Mouse (Mus musculus) lung, embryonic 14.5 days (tissue): ENCODE data around the gene Map3k9. TPM values are rescaled to one million over a fixed set of nuclear protein-coding genes. Genes with fewer than 3 reads are reported as not detected.

Source experiments
- ATAC-seq: fragments of 200-750 bp; cut with Nextera tagmentation; 2 replicates; pipeline ENCODE4 v1.8.0; 2017; ENCODE audit warnings: mild to moderate bottlenecking, moderate TSS enrichment, moderate library complexity; ENCODE audit not compliant: insufficient read depth
- DNase-seq: peaks from one replicate; pipeline ENCODE4 v3.0.0-alpha.2; 2015
- H3K27ac ChIP-seq: fragments of 300-500 bp; sonication (generic); 2 replicates; pipeline ENCODE4 v1.5.1; 2014; ENCODE audit warnings: low read depth, mild to moderate bottlenecking, moderate library complexity
- H3K27me3 ChIP-seq: fragments of 300-500 bp; sonication (generic); 2 replicates; pipeline ENCODE4 v1.6.1; 2014; ENCODE audit warnings: low read length, control low read depth; ENCODE audit not compliant: insufficient read depth
- H3K36me3 ChIP-seq: fragments of 300-500 bp; sonication (generic); 2 replicates; pipeline ENCODE4 v1.6.1; 2014; ENCODE audit warnings: control low read depth; ENCODE audit not compliant: insufficient read depth
- H3K4me1 ChIP-seq: fragments of 300-500 bp; sonication (generic); 2 replicates; pipeline ENCODE4 v1.6.1; 2014; ENCODE audit warnings: antibody characterized with exemption, control low read depth; ENCODE audit not compliant: insufficient read depth
- H3K4me2 ChIP-seq: fragments of 300-500 bp; sonication (generic); 2 replicates; pipeline ENCODE4 v1.6.1; 2014; ENCODE audit warnings: mild to moderate bottlenecking
- H3K4me3 ChIP-seq: fragments of 300-500 bp; sonication (generic); 2 replicates; pipeline ENCODE4 v1.5.1; 2014; ENCODE audit warnings: low read depth, low read length
- H3K9ac ChIP-seq: fragments of 300-500 bp; sonication (generic); 2 replicates; pipeline ENCODE4 v1.6.1; 2014
- H3K9me3 ChIP-seq: fragments of 300-500 bp; sonication (generic); 2 replicates; pipeline ENCODE4 v1.6.1; 2016; ENCODE audit warnings: low read depth, low read length, control low read depth
- CTCF ChIP-seq: IDR thresholded peaks from 2 replicates; pipeline ENCODE4 v1.5.1; 2016; ENCODE audit warnings: antibody characterized with exemption, low read depth
- WGBS: fragments of 180-500 bp; shearing (Covaris S2); extraction: QIAGEN DNeasy Blood & Tissue Kit; methylation state at CpG from one replicate; pipeline ENCODE4 v1.1.7; 2014; 5-methylcytosine and 5-hydroxymethylcytosine counted together
- polyA plus RNA-seq: library from polyadenylated mRNA; unstranded; fragments of >200 nt; fragmentation: Nextera tagmentation; extraction: Ambion mirVana; gene quantifications from 2 replicates; pipeline ENCODE4 v1.2.1, GENCODE M21; 2014

Gene Map3k9
- polyA plus RNA-seq, 1 experiment from 2014 or later: 3.2 TPM

GRCm38 (mm10) chr12:81775641-81776040 is 5.3 kb downstream of the Map3k9 start:
- 87% methylated on average over 2 of the region's 2 CpGs for WGBS
- ATAC-seq (no peak), DNase-seq (no peak)
- peaks cover 12% of the 10 kb centered on the region; the same call in 1 of the 2 replicates for H3K27me3 ChIP-seq
- H3K4me3 ChIP-seq: no peak overlapping the region
- no peak overlapping the region for H3K9ac ChIP-seq
- no peaks in the 10 kb centered on the region for H3K36me3 ChIP-seq
- H3K4me1 ChIP-seq: no peaks in the 10 kb centered on the region
- H3K9me3 ChIP-seq: no peaks in the 10 kb centered on the region
- no peak for TF ChIP-seq CTCF
- no peak overlapping the region for H3K4me2 ChIP-seq
- no peak overlapping the region for H3K27ac ChIP-seq

GRCm38 (mm10) chr12:81774186-81774585 is 6.8 kb downstream of the Map3k9 start:
- no peak overlapping the region for H3K4me3 ChIP-seq
- no peak overlapping the region for H3K9ac ChIP-seq
- DNase-seq: no peak
- WGBS: 76% methylated on average over 4 of the region's 4 CpGs
- no peaks in the 10 kb centered on the region for H3K36me3 ChIP-seq
- no peak overlapping the region for H3K4me2 ChIP-seq
- no peak for TF ChIP-seq CTCF
- H3K27ac ChIP-seq: no peak overlapping the region
- H3K4me1 ChIP-seq: no peaks in the 10 kb centered on the region
- H3K27me3 ChIP-seq: no peaks in the 10 kb centered on the region
- no peaks in the 10 kb centered on the region for H3K9me3 ChIP-seq
- ATAC-seq: no peak

- 79% methylated on average over 4 of the region's 4 CpGs for WGBS
- Histone ChIP-seq H3K4me3 (no peak overlapping the region), H3K9me3 (no peaks in the 10 kb centered on the region), H3K4me2 (no peak overlapping the region), H3K36me3 (no peaks in the 10 kb centered on the region), H3K9ac (no peak overlapping the region), H3K4me1 (no peaks in the 10 kb centered on the region), H3K27me3 (no peaks in the 10 kb centered on the region), H3K27ac (no peak overlapping the region)
- no peak for TF ChIP-seq CTCF
- DNase-seq: no peak
- ATAC-seq: no peak
Measured at GRCm38 (mm10) chr12:81769458-81769857, 11.5 kb downstream of the Map3k9 start.

- ATAC-seq (no peak), DNase-seq (no peak)
- 85% methylated on average over 6 of the region's 6 CpGs for WGBS
- no peak for TF ChIP-seq CTCF
- H3K4me2 ChIP-seq: no peak overlapping the region
- H3K4me3 ChIP-seq: no peak overlapping the region
- no peaks in the 10 kb centered on the region for H3K36me3 ChIP-seq
- H3K4me1 ChIP-seq: no peaks in the 10 kb centered on the region
- H3K9me3 ChIP-seq: no peaks in the 10 kb centered on the region
- H3K27me3 ChIP-seq: no peaks in the 10 kb centered on the region
- no peak overlapping the region for H3K27ac ChIP-seq
- no peak overlapping the region for H3K9ac ChIP-seq
Measured at GRCm38 (mm10) chr12:81765386-81765785, 15.6 kb downstream of the Map3k9 start.

- Histone ChIP-seq H3K27ac (no peak overlapping the region), H3K4me3 (no peak overlapping the region), H3K4me1 (no peaks in the 10 kb centered on the region), H3K9me3 (no peaks in the 10 kb centered on the region), H3K27me3 (no peaks in the 10 kb centered on the region), H3K36me3 (no peaks in the 10 kb centered on the region), H3K4me2 (no peak overlapping the region), H3K9ac (no peak overlapping the region)
- DNase-seq: no peak
- no peak for ATAC-seq
- 86% methylated on average over 5 of the region's 5 CpGs for WGBS
- TF ChIP-seq CTCF: no peak
Measured at GRCm38 (mm10) chr12:81764370-81764769, 16.6 kb downstream of the Map3k9 start.

GRCm38 (mm10) chr12:81754651-81755050 is 26.3 kb downstream of the Map3k9 start:
- H3K27me3 ChIP-seq: no peaks in the 10 kb centered on the region
- no peak for ATAC-seq
- H3K4me3 ChIP-seq: no peak overlapping the region
- no peak for TF ChIP-seq CTCF
- no peak overlapping the region for H3K27ac ChIP-seq
- H3K4me2 ChIP-seq: no peak overlapping the region
- DNase-seq: peak; percentile 35
- WGBS: 61% methylated on average over 7 of the region's 7 CpGs
- H3K9ac ChIP-seq: no peak overlapping the region
- H3K36me3 ChIP-seq: no peaks in the 10 kb centered on the region
- no peaks in the 10 kb centered on the region for H3K4me1 ChIP-seq
- H3K9me3 ChIP-seq: no peaks in the 10 kb centered on the region

- ATAC-seq (no peak), DNase-seq (no peak)
- no peak overlapping the region for H3K27ac ChIP-seq
- H3K36me3 ChIP-seq: no peaks in the 10 kb centered on the region
- no peak for TF ChIP-seq CTCF
- no peak overlapping the region for H3K4me3 ChIP-seq
- no peak overlapping the region for H3K9ac ChIP-seq
- WGBS: 67% methylated on average over 4 of the region's 4 CpGs
- no peaks in the 10 kb centered on the region for H3K27me3 ChIP-seq
- H3K4me2 ChIP-seq: no peak overlapping the region
- no peaks in the 10 kb centered on the region for H3K9me3 ChIP-seq
- no peaks in the 10 kb centered on the region for H3K4me1 ChIP-seq
Measured at GRCm38 (mm10) chr12:81751116-81751515, 29.9 kb downstream of the Map3k9 start.

GRCm38 (mm10) chr12:81748918-81749317 is 32.1 kb downstream of the Map3k9 start:
- no peak overlapping the region for H3K4me2 ChIP-seq
- WGBS: 61% methylated on average over 3 of the region's 3 CpGs
- TF ChIP-seq CTCF: no peak
- no peaks in the 10 kb centered on the region for H3K27me3 ChIP-seq
- ATAC-seq (no peak), DNase-seq (peak; percentile 18)
- no peak overlapping the region for H3K27ac ChIP-seq
- no peaks in the 10 kb centered on the region for H3K4me1 ChIP-seq
- no peak overlapping the region for H3K9ac ChIP-seq
- H3K9me3 ChIP-seq: no peaks in the 10 kb centered on the region
- H3K4me3 ChIP-seq: no peak overlapping the region
- no peaks in the 10 kb centered on the region for H3K36me3 ChIP-seq
